Mouse (Mus musculus) midbrain, embryonic 14.5 days (tissue): ENCODE measurements around the gene Selenom. TPM values are rescaled to one million over a fixed set of nuclear protein-coding genes. Genes with fewer than 3 reads are reported as not detected.

Source experiments
- ATAC-seq: fragments of 200-750 bp; cut with Nextera tagmentation; 2 replicates; pipeline ENCODE4 v1.8.0; 2017; ENCODE audit warnings: moderate number of reproducible peaks, moderate library complexity; ENCODE audit not compliant: low FRiP score, low TSS enrichment
- DNase-seq: peaks from one replicate; pipeline ENCODE4 v3.0.0-alpha.2; 2015
- H3K27ac ChIP-seq: fragments of 300-500 bp; sonication (generic); replicated peaks from 2 replicates; pipeline ENCODE4 v1.5.1; 2014; ENCODE audit warnings: mild to moderate bottlenecking, low read depth, low read length, moderate library complexity
- H3K27me3 ChIP-seq: fragments of 300-500 bp; sonication (generic); 2 replicates; pipeline ENCODE4 v1.6.1; 2014; ENCODE audit warnings: low read length, control low read depth, mixed read lengths; ENCODE audit not compliant: control insufficient read depth, insufficient read depth
- H3K36me3 ChIP-seq: fragments of 300-500 bp; sonication (generic); 2 replicates; pipeline ENCODE4 v1.6.1; 2014; ENCODE audit warnings: low read length, control low read depth; ENCODE audit not compliant: control insufficient read depth, insufficient read depth
- H3K4me1 ChIP-seq: fragments of 300-500 bp; sonication (generic); 2 replicates; pipeline ENCODE4 v1.6.1; 2014; ENCODE audit warnings: mild to moderate bottlenecking, antibody characterized with exemption, low read length, control low read depth; ENCODE audit not compliant: control insufficient read depth, insufficient read depth
- H3K4me2 ChIP-seq: fragments of 300-500 bp; sonication (generic); 2 replicates; pipeline ENCODE4 v1.6.1; 2014; ENCODE audit warnings: mild to moderate bottlenecking, low read length, moderate library complexity
- H3K4me3 ChIP-seq: fragments of 300-500 bp; sonication (generic); replicated peaks from 2 replicates; pipeline ENCODE4 v1.5.1; 2014; ENCODE audit warnings: low read depth, low read length
- H3K9ac ChIP-seq: fragments of 300-500 bp; sonication (generic); replicated peaks from 2 replicates; pipeline ENCODE4 v1.6.1; 2014; ENCODE audit warnings: mild to moderate bottlenecking, low read length, moderate library complexity
- H3K9me3 ChIP-seq: fragments of 300-500 bp; sonication (generic); 2 replicates; pipeline ENCODE4 v1.6.1; 2016; ENCODE audit warnings: low read length, control low read depth, mixed read lengths; ENCODE audit not compliant: control insufficient read depth
- WGBS: fragments of 180-500 bp; shearing (Covaris S2); extraction: QIAGEN DNeasy Blood & Tissue Kit; methylation state at CpG from one replicate; pipeline ENCODE4 v1.1.7; 2014; 5-methylcytosine and 5-hydroxymethylcytosine counted together
- polyA plus RNA-seq: library from polyadenylated mRNA; unstranded; fragments of >200 nt; fragmentation: Nextera tagmentation; extraction: Ambion mirVana; gene quantifications from 2 replicates; pipeline ENCODE4 v1.2.1, GENCODE M21; 2014

Selenom gene
- polyA plus RNA-seq, 1 experiment from 2014 or later, result 48.5 TPM

GRCm38 (mm10) chr11:3517846-3518732, 3.6 kb downstream of the Selenom start:
- Histone ChIP-seq H3K27me3 (peaks cover 18% of the 10 kb centered on the region), H3K4me1 (peaks cover 11% of the 10 kb centered on the region), H3K36me3 (no peaks in the 10 kb centered on the region), H3K27ac (no peak overlapping the region), H3K9ac (peak overlapping the region; percentile 55; the same call in 1 of the 2 replicates), H3K4me3 (peak overlapping the region; percentile 35), H3K4me2 (peak overlapping the region; percentile 65), H3K9me3 (no peaks in the 10 kb centered on the region)
- DNase-seq (no peak), ATAC-seq (no peak)
- 60% methylated on average over 13 of the region's 13 CpGs for WGBS

GRCm38 (mm10) chr11:3519051-3519726, 4.7 kb downstream of the Selenom start:
- no peaks in the 10 kb centered on the region for H3K36me3 ChIP-seq
- 72% methylated on average over 4 of the region's 4 CpGs for WGBS
- DNase-seq (no peak), ATAC-seq (no peak)
- H3K27ac ChIP-seq, result no peak overlapping the region
- H3K9me3 ChIP-seq, result no peaks in the 10 kb centered on the region
- no peak overlapping the region for H3K4me2 ChIP-seq
- peaks cover 18% of the 10 kb centered on the region for H3K27me3 ChIP-seq
- H3K4me3 ChIP-seq, result no peak overlapping the region
- H3K4me1 ChIP-seq, result peaks cover 11% of the 10 kb centered on the region
- no peak overlapping the region for H3K9ac ChIP-seq

- Histone ChIP-seq H3K9me3 (no peaks in the 10 kb centered on the region), H3K4me3 (no peak overlapping the region), H3K27me3 (peaks cover 18% of the 10 kb centered on the region), H3K4me1 (peaks cover 11% of the 10 kb centered on the region), H3K36me3 (no peaks in the 10 kb centered on the region), H3K4me2 (no peak overlapping the region), H3K27ac (no peak overlapping the region), H3K9ac (no peak overlapping the region)
- WGBS, result 88% methylated on average over 11 of the region's 11 CpGs
- ATAC-seq (no peak), DNase-seq (no peak)
These were observed 5.4 kb downstream of the Selenom start for GRCm38 (mm10) chr11:3519756-3520398.

- H3K4me3 ChIP-seq, result no peak overlapping the region
- H3K9me3 ChIP-seq, result no peaks in the 10 kb centered on the region
- H3K27ac ChIP-seq, result no peak overlapping the region
- no peak overlapping the region for H3K9ac ChIP-seq
- H3K36me3 ChIP-seq, result no peaks in the 10 kb centered on the region
- H3K4me1 ChIP-seq, result peaks cover 11% of the 10 kb centered on the region
- 78% methylated on average over 14 of the region's 14 CpGs for WGBS
- ATAC-seq, result 0 out of 2 replicates have a peak, but pooled peaks have one; percentile 16
- no peak overlapping the region for H3K4me2 ChIP-seq
- DNase-seq, result no peak
- peaks cover 14% of the 10 kb centered on the region for H3K27me3 ChIP-seq
These were observed 6.4 kb downstream of the Selenom start for GRCm38 (mm10) chr11:3520919-3521318.

- no peak overlapping the region for H3K9ac ChIP-seq
- peaks cover 8% of the 10 kb centered on the region; the same call in 1 of the 2 replicates for H3K27me3 ChIP-seq
- no peak overlapping the region for H3K4me3 ChIP-seq
- no peaks in the 10 kb centered on the region for H3K36me3 ChIP-seq
- H3K4me1 ChIP-seq, result peaks cover 11% of the 10 kb centered on the region
- H3K4me2 ChIP-seq, result no peak overlapping the region
- ATAC-seq, result no peak
- no peak overlapping the region for H3K27ac ChIP-seq
- no peak for DNase-seq
- WGBS, result 89% methylated on average over 23 of the region's 23 CpGs
- H3K9me3 ChIP-seq, result no peaks in the 10 kb centered on the region
These were observed 7.1 kb downstream of the Selenom start for GRCm38 (mm10) chr11:3521339-3522224.

- no peak for ATAC-seq
- 95% methylated on average over 17 of the region's 17 CpGs for WGBS
- no peak overlapping the region for H3K27ac ChIP-seq
- H3K4me1 ChIP-seq, result peaks cover 3% of the 10 kb centered on the region; the same call in 1 of the 2 replicates
- no peak for DNase-seq
- H3K27me3 ChIP-seq, result 0 out of 2 replicates have a peak, but pooled peaks cover 4% of the 10 kb centered on the region
- H3K36me3 ChIP-seq, result no peaks in the 10 kb centered on the region
- no peaks in the 10 kb centered on the region for H3K9me3 ChIP-seq
- no peak overlapping the region for H3K4me2 ChIP-seq
- H3K9ac ChIP-seq, result no peak overlapping the region
- H3K4me3 ChIP-seq, result no peak overlapping the region
These were observed 8.0 kb downstream of the Selenom start for GRCm38 (mm10) chr11:3522285-3523000.

GRCm38 (mm10) chr11:3523840-3524582, 9.5 kb downstream of the Selenom start:
- H3K9ac ChIP-seq, result no peak overlapping the region
- WGBS, result 85% methylated on average over 7 of the region's 7 CpGs
- DNase-seq, result no peak
- H3K9me3 ChIP-seq, result no peaks in the 10 kb centered on the region
- no peak overlapping the region for H3K4me3 ChIP-seq
- no peak overlapping the region for H3K4me2 ChIP-seq
- no peaks in the 10 kb centered on the region for H3K27me3 ChIP-seq
- no peaks in the 10 kb centered on the region for H3K4me1 ChIP-seq
- no peak overlapping the region for H3K27ac ChIP-seq
- no peak for ATAC-seq
- no peaks in the 10 kb centered on the region for H3K36me3 ChIP-seq
